Mouse (Mus musculus) right cerebral cortex, postnatal 36 days (tissue): Measurements from ENCODE around the gene Suclg1.

Source experiments
- DNase-seq, 2 experiments: peaks; one replicate each; pipeline ENCODE4 v3.0.0; 2022; ENCODE audit warnings: low spot score in 2 of 2, mixed read lengths in 1 of 2

Gene Suclg1

DNA sequence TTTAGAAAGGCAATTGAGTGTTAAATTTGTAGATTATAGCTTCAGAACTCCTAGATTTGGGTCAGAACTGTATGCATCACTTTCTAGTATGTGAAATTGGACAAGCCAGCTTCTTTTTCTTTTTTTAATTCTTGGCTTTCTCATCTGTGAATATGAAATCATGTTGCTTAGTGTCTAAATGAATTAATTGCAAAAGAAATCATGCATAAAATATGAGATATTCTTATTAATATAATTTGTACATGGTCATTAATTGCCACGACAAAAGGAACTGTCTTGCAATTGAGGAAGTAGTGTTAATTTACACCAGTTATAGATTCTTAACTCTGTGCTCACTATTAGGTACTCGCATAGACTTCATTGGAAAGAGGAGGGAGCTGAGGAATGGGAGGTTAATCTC lies 74.1 kb downstream of the Suclg1 start:
- no peak for DNase-seq
